Mouse (Mus musculus) liver, postnatal 0 days (tissue): ENCODE data around the gene Hexim1.

ENCODE experiments used
- CTCF ChIP-seq: sonication (generic); IDR thresholded peaks from 2 replicates; pipeline ENCODE4 v1.5.1; 2016; ENCODE audit warnings: antibody characterized with exemption, low read depth
- EP300 ChIP-seq: IDR thresholded peaks from 2 replicates; pipeline ENCODE4 v1.6.1; 2016; ENCODE audit warnings: antibody characterized with exemption, low read depth, mild to moderate bottlenecking

- TF ChIP-seq CTCF (no peak), EP300 (no peak)
Observed at GRCm38 (mm10) chr11:103096979-103097894, 18.8 kb upstream of the Hexim1 start.
